Mouse (Mus musculus) liver, adult (tissue): ENCODE data around the gene Cmtm8.

Experiments used
- GATA4 ChIP-seq: IDR thresholded peaks from 2 replicates; pipeline ENCODE4 v1.6.1; 2014; ENCODE audit warnings: mild to moderate bottlenecking, low read length; ENCODE audit not compliant: insufficient replicate concordance

Cmtm8 gene

DNA sequence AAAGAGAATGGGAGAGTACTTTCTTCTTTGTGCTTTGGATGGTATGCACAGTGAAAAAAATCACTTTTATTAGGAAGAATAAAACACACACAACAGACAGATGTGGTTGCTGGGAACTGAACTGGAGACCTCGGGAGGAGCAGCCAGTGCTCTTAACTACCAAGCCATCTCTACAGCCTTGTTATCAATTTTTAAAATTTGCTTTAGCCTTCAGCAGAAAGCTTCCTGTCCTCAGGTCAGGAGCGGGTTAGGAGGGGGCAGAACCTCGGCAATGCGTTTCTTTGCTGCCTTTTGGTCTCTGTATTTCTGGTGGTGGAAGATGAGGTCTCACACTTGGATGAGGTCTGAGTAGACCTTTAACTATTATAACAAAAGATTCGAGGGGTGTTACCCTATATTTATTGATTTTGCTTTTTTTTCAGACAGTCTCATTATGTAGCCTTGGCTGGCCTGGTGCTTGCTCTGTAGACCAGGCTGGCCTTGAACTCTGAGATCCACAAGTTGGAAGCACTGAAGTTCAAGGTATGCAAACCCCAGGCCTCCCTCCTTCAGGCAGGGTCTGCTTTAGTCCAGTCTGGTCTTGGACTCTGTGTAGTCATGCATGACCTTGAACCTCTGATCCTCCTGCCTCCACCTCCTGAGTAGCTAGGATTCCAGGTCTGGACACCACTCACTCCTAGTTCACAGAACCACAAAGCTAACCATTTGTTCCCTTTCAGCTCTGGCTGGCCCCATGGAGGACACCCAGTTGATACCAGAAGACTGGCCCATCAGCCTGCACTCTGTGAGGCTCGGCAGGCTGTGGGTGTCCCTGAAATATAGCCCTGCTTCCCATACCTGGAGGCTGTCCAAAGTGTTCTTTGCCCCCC is 66.5 kb downstream of the Cmtm8 start:
- no peak for TF ChIP-seq GATA4

GRCm38 (mm10) chr9:114776361-114776760 is 67.6 kb downstream of the Cmtm8 start:
- TF ChIP-seq GATA4 = no peak

DNA sequence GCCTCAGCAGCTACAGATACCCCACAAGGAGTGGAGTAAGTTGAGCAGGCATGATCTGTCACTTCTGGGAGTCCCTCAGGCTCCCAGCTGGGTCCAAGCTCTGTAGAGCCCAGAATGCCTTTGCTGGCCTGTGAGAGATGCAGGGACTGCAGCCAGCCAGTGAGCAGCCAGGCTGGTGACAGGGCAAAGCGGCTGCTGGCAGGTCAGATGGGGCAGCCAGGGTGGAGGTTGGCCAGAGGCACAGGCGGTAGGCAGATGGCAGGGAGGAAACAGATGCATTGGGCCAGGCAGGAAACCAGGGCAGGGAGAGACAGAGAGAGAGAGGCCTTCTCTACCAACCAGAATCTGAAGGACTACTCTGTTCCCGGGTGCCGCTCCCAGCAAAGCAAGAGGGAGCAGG is 68.7 kb downstream of the Cmtm8 start:
- no peak for TF ChIP-seq GATA4

- no peak for TF ChIP-seq GATA4
Measured at GRCm38 (mm10) chr9:114774629-114775028, 69.3 kb downstream of the Cmtm8 start.

DNA sequence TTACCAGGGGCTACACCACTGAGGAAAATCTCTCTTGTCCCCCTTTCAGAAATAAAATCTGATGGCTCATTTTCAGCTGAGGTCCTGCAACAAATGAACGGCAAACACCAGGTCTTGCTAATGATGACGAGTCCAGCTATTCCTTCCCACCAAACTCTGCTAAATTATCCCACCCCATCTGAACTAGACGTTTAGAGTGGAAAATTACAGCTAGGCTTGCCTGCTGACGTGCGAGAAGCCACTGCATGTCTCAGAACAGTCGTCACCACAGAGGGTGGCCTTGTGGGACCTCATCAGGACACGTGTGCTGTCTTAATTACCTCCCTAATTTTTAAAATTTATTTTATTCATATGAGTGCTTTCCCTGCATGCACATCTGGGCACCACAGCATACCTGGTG is 72.4 kb downstream of the Cmtm8 start:
- no peak for TF ChIP-seq GATA4

GRCm38 (mm10) chr9:114770224-114770623 is 73.7 kb downstream of the Cmtm8 start:
- no peak for TF ChIP-seq GATA4

GRCm38 (mm10) chr9:114768066-114768465 is 75.9 kb downstream of the Cmtm8 start:
- TF ChIP-seq GATA4 = no peak

- no peak for TF ChIP-seq GATA4
Measured at GRCm38 (mm10) chr9:114767507-114767906, 76.4 kb downstream of the Cmtm8 start.

- no peak for TF ChIP-seq GATA4
Measured at GRCm38 (mm10) chr9:114767030-114767429, 76.9 kb downstream of the Cmtm8 start.

DNA sequence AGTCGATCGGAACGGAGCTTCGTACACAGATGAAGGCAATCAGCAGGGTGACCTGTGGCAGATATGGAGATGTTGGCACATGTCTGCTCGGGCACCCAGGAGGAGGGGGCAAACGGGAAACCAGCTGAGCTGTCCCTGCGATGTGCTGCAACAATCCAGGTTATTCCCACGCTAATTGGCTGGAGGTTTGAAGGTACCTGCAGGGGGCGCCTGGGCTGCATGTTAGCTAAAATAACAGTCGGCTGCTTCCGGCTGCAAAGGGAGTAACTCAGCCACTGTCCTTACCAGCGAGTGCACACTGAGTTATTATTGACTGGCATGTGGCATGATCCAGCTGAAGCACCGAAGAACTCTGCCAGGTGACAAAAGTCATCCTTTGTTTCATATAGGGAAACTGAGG is 80.6 kb downstream of the Cmtm8 start:
- no peak for TF ChIP-seq GATA4

- no peak for TF ChIP-seq GATA4
Measured at GRCm38 (mm10) chr9:114761848-114762247, 82.1 kb downstream of the Cmtm8 start.

- TF ChIP-seq GATA4 = no peak
Measured at GRCm38 (mm10) chr9:114760353-114760752, 83.6 kb downstream of the Cmtm8 start.

DNA sequence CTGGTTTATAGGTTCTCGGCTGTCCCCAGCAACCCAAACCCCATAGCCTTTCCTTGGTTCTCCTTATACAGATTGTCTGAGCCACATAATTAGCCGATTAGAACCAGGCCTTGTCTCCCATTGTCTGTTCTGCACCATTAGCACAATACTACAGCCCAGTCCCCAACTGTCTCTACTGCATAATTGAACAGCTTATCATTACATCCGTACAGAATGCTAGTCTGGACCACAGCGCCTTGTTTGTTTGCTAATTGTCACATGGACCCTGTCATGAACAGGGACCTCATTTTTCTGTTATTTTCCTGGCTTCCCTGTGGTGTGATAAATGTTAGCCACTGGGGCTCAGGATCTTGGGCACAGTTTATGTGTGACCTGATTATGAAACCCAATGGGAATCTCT is 84.1 kb downstream of the Cmtm8 start:
- no peak for TF ChIP-seq GATA4

GRCm38 (mm10) chr9:114758801-114759200 is 85.2 kb downstream of the Cmtm8 start:
- TF ChIP-seq GATA4 = no peak

GRCm38 (mm10) chr9:114758272-114758671 is 85.7 kb downstream of the Cmtm8 start:
- TF ChIP-seq GATA4 = no peak

DNA sequence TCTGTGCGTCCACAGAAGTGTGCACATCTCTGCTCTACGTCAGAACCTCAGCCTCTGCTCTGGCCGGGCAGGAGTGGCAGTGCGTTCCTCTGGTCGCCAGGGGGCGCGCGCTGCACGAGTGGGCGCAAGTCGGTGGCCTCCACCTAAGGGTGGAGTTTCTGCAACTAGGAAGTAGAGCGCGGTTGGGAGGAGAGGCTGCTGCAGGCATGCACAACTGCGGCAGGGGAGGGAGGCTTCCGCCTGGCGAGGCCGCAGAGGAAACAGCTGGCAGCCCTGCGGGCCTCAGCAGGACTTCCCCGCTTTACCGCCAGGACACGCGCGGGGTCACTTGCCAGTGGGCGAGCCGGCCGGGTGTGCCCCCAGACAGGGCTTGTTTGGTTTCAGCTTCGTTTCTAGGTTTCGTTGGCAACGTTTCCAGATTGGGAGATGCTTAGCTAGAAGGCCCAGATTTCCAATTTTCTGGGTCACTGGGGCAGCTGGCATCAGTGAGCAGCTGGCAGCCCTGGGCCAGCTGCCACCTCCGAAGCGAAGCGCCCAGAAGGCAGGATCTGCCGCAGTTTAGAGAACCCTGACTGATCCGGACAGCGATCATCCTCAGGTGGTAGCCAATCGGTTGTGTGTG is 91.0 kb downstream of the Cmtm8 start:
- no peak for TF ChIP-seq GATA4

DNA sequence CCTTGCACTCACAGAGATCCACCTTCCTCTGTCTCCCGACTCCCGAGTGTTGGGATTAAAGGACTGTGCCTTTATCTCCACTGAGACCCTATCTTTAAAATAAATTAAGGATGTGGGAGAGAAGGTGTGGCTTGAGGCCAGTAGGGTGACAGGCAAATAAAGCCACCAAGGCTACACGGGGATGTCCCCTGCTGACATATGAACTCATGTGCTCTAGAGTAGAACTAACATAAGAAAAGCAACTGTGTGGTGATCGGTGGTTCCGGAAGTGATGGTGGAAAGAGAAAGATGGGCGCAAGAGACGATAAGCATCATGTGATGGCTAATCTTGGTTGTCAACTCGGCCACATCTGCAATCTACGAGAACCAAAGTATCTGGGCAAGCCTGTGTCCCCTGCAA is 91.6 kb downstream of the Cmtm8 start:
- no peak for TF ChIP-seq GATA4

- no peak for TF ChIP-seq GATA4
Measured at GRCm38 (mm10) chr9:114751582-114751981, 92.4 kb downstream of the Cmtm8 start.
